Comparison of ENCODE assay signal across 25 mouse cellular contexts in genomic region chr5:97200655-97201054, GRCm38 (mm10).
DNase-seq lines count a peak whose midpoint lies in the region; ATAC-seq and TF ChIP-seq lines count a peak whose summit lies in the region.
"Had no signal": no experiment of that assay in that cellular context is flagged by ENCODE, and none has a peak within 500 bp of the region (broad histone marks: within the 10 kb centered on the region; RNA-seq: fewer than 3 reads in every experiment).

No protein-coding gene starts in this region.

- peak; percentile 42; the same call in 1 of the 2 replicates for ATAC-seq in forebrain, embryonic 11.5 days (replicated peaks; ENCODE audit: low FRiP score)
- no peak for ATAC-seq in forebrain, embryonic 13.5 days
- ATAC-seq in neural tube, embryonic 11.5 days (ENCODE audit: insufficient read depth, low FRiP score, low TSS enrichment) = peak; percentile 85
- ATAC-seq in neural tube, embryonic 15.5 days (ENCODE audit: low FRiP score) = no peak
- ATAC-seq in midbrain, postnatal 0 days (ENCODE audit: low FRiP score) = no peak
- ATAC-seq: activated CD4-positive, CD25-positive, alpha-beta regulatory T cell, adult 4 months; forebrain, postnatal 0 days; hindbrain, postnatal 0 days; inflammation-experienced regulatory T-cells, adult 6 months; intestine, embryonic 16.5 days had no signal

- no peak overlapping the region for H3K4me3 ChIP-seq in forebrain, embryonic 11.5 days (ENCODE audit: low read depth, low read length)
- no peak overlapping the region for H3K4me3 ChIP-seq in forebrain, embryonic 13.5 days
- no peak overlapping the region for H3K4me3 ChIP-seq in neural tube, embryonic 11.5 days (ENCODE audit: low read depth, low read length)
- no peak overlapping the region for H3K4me3 ChIP-seq in neural tube, embryonic 15.5 days (replicated peaks)
- H3K4me3 ChIP-seq in midbrain, postnatal 0 days (ENCODE audit: low read depth, low read length) = no peak overlapping the region
- H3K4me3 ChIP-seq: forebrain, embryonic 10.5 days; gastrocnemius, adult 2 months; hindbrain, embryonic 13.5 days had no signal

- no peak overlapping the region for H3K27ac ChIP-seq in forebrain, embryonic 11.5 days (ENCODE audit: low read depth, low read length)
- H3K27ac ChIP-seq in forebrain, embryonic 13.5 days = no peak overlapping the region
- no peak overlapping the region for H3K27ac ChIP-seq in neural tube, embryonic 11.5 days (ENCODE audit: low read depth, low read length)
- no peak overlapping the region for H3K27ac ChIP-seq in neural tube, embryonic 15.5 days (replicated peaks)
- H3K27ac ChIP-seq in midbrain, postnatal 0 days (ENCODE audit: low read depth, low read length) = no peak overlapping the region
- H3K27ac ChIP-seq: forebrain, embryonic 10.5 days; gastrocnemius, adult 2 months; hindbrain, embryonic 13.5 days; hindbrain, postnatal 0 days had no signal

- no peak overlapping the region for H3K4me2 ChIP-seq in forebrain, embryonic 11.5 days (ENCODE audit: low read depth, low read length, severe bottlenecking)
- H3K4me2 ChIP-seq in forebrain, embryonic 13.5 days = no peak overlapping the region
- no peak overlapping the region for H3K4me2 ChIP-seq in neural tube, embryonic 11.5 days (ENCODE audit: low read depth)
- H3K4me2 ChIP-seq in neural tube, embryonic 15.5 days = no peak overlapping the region
- no peak overlapping the region for H3K4me2 ChIP-seq in midbrain, postnatal 0 days (ENCODE audit: low read depth, low read length, poor library complexity, severe bottlenecking)
- H3K4me2 ChIP-seq: heart, embryonic 11.5 days; hindbrain, embryonic 13.5 days had no signal

- WGBS in forebrain, embryonic 11.5 days = 15% methylated on average over 4 of the region's 4 CpGs
- 4% methylated on average over 4 of the region's 4 CpGs for WGBS in forebrain, embryonic 13.5 days
- 34% methylated on average over 4 of the region's 4 CpGs for WGBS in neural tube, embryonic 11.5 days
- 8% methylated on average over 4 of the region's 4 CpGs for WGBS in neural tube, embryonic 15.5 days
- 48% methylated on average over 4 of the region's 4 CpGs for WGBS in midbrain, postnatal 0 days

- no peaks in the 10 kb centered on the region for H3K4me1 ChIP-seq in forebrain, embryonic 11.5 days (replicated peaks; ENCODE audit: control insufficient read depth, insufficient read depth, low read length)
- peaks cover 13% of the 10 kb centered on the region for H3K4me1 ChIP-seq in forebrain, embryonic 13.5 days
- no peaks in the 10 kb centered on the region for H3K4me1 ChIP-seq in neural tube, embryonic 11.5 days (ENCODE audit: control insufficient read depth, insufficient read depth, low read length)
- no peaks in the 10 kb centered on the region for H3K4me1 ChIP-seq in neural tube, embryonic 15.5 days
- no peaks in the 10 kb centered on the region for H3K4me1 ChIP-seq in midbrain, postnatal 0 days (ENCODE audit: insufficient read depth, low read length)
- H3K4me1 ChIP-seq: hindbrain, embryonic 13.5 days had no signal

- H3K36me3 ChIP-seq in forebrain, embryonic 11.5 days (ENCODE audit: control insufficient read depth, insufficient read depth, low read length) = no peaks in the 10 kb centered on the region
- H3K36me3 ChIP-seq in forebrain, embryonic 13.5 days (ENCODE audit: poor library complexity, severe bottlenecking) = no peaks in the 10 kb centered on the region
- H3K36me3 ChIP-seq in neural tube, embryonic 11.5 days (ENCODE audit: control insufficient read depth, insufficient read depth, low read length) = no peaks in the 10 kb centered on the region
- H3K36me3 ChIP-seq in neural tube, embryonic 15.5 days = no peaks in the 10 kb centered on the region
- H3K36me3 ChIP-seq in midbrain, postnatal 0 days (ENCODE audit: insufficient read depth, low read length) = no peaks in the 10 kb centered on the region
- H3K36me3 ChIP-seq: forebrain, embryonic 10.5 days; hindbrain, embryonic 13.5 days had no signal

- no peak for DNase-seq in forebrain, embryonic 11.5 days (ENCODE audit: low spot score)
- peak; percentile 21 for DNase-seq in neural tube, embryonic 11.5 days (ENCODE audit: low spot score)
- peak; percentile 63 for DNase-seq in embryo, embryonic 10.5 days (ENCODE audit: low spot score)
- DNase-seq in mesoderm, embryonic 11.5 days (ENCODE audit: low read depth, low spot score) = peak; percentile 66
- no peak for DNase-seq in urinary bladder, postnatal 36 days (ENCODE audit: low spot score in 2 of 2)
- DNase-seq in midbrain, postnatal 0 days (ENCODE audit: low spot score) = no peak
- DNase-seq: adrenal gland, postnatal 10 days; adrenal gland, postnatal 36 days; cerebellum, adult 11-12 months; cerebellum, adult 8-10 months; cerebellum, postnatal 10 days; cerebellum, postnatal 36 days; forebrain, postnatal 0 days; gastrocnemius, adult 2 months; gastrocnemius, postnatal 14 days; heart, adult 11 months had no signal

- no peak for TF ChIP-seq CTCF in midbrain, postnatal 0 days (IDR thresholded peaks at IDR 0.05)

- no peak overlapping the region for H3K9ac ChIP-seq in forebrain, embryonic 11.5 days (ENCODE audit: low read length)
- H3K9ac ChIP-seq in forebrain, embryonic 13.5 days = no peak overlapping the region
- H3K9ac ChIP-seq in neural tube, embryonic 11.5 days (ENCODE audit: low read length) = no peak overlapping the region
- H3K9ac ChIP-seq in neural tube, embryonic 15.5 days (replicated peaks) = no peak overlapping the region
- no peak overlapping the region for H3K9ac ChIP-seq in midbrain, postnatal 0 days (replicated peaks; ENCODE audit: low read length, poor library complexity, severe bottlenecking)
- H3K9ac ChIP-seq: forebrain, postnatal 0 days; hindbrain, embryonic 13.5 days had no signal

- no peaks in the 10 kb centered on the region for H3K27me3 ChIP-seq in forebrain, embryonic 11.5 days (ENCODE audit: control insufficient read depth, insufficient read depth, low read length)
- no peaks in the 10 kb centered on the region for H3K27me3 ChIP-seq in forebrain, embryonic 13.5 days
- H3K27me3 ChIP-seq in neural tube, embryonic 11.5 days (ENCODE audit: control insufficient read depth, insufficient read depth, low read length) = no peaks in the 10 kb centered on the region
- no peaks in the 10 kb centered on the region for H3K27me3 ChIP-seq in neural tube, embryonic 15.5 days (replicated peaks)
- H3K27me3 ChIP-seq in midbrain, postnatal 0 days (ENCODE audit: insufficient read depth, low read length) = no peaks in the 10 kb centered on the region

- H3K9me3 ChIP-seq in forebrain, embryonic 11.5 days (ENCODE audit: control insufficient read depth, low read length) = no peaks in the 10 kb centered on the region
- no peaks in the 10 kb centered on the region for H3K9me3 ChIP-seq in forebrain, embryonic 13.5 days (replicated peaks)
- no peaks in the 10 kb centered on the region for H3K9me3 ChIP-seq in neural tube, embryonic 11.5 days (ENCODE audit: control insufficient read depth, low read length)
- no peaks in the 10 kb centered on the region for H3K9me3 ChIP-seq in neural tube, embryonic 15.5 days (replicated peaks)
- H3K9me3 ChIP-seq in midbrain, postnatal 0 days (ENCODE audit: low read length) = no peaks in the 10 kb centered on the region
- H3K9me3 ChIP-seq: forebrain, embryonic 10.5 days; hindbrain, embryonic 13.5 days had no signal

Comparison
In these comparisons a context has a peak if more than half of its experiments do, and no peak if none do; other contexts are left out.
1. ATAC-seq: peak in forebrain, embryonic 11.5 days (single experiment) and neural tube, embryonic 11.5 days (single experiment); none in forebrain, embryonic 13.5 days (single experiment), neural tube, embryonic 15.5 days (single experiment) and midbrain, postnatal 0 days (single experiment).
2. DNase-seq: peak in neural tube, embryonic 11.5 days (single experiment), embryo, embryonic 10.5 days (single experiment) and mesoderm, embryonic 11.5 days (single experiment); none in forebrain, embryonic 11.5 days (single experiment), urinary bladder, postnatal 36 days (0 of 2) and midbrain, postnatal 0 days (single experiment).